Mouse (Mus musculus) intestine, embryonic 16.5 days (tissue): Measurements from ENCODE around the gene Tead2. TPM values are rescaled to one million over a fixed set of nuclear protein-coding genes. Genes with fewer than 3 reads are reported as not detected.
A peak's percentile ranks its signal among the peaks of the same experiment; 100 is the strongest.
"Not testable (repeated sequence)": the region's sequence is repeated elsewhere in the genome, so short reads cannot be mapped to it uniquely, and the experiment has no call there.

Experiments used
- ATAC-seq: fragments of 200-750 bp; cut with Nextera tagmentation; 2 replicates; pipeline ENCODE4 v1.8.0; 2017; ENCODE audit warnings: moderate TSS enrichment, moderate library complexity
- H3K27ac ChIP-seq: fragments of 300-500 bp; sonication (generic); 2 replicates; pipeline ENCODE4 v1.5.1; 2014; ENCODE audit warnings: mild to moderate bottlenecking, low read length
- H3K27me3 ChIP-seq: fragments of 300-500 bp; sonication (generic); replicated peaks from 2 replicates; pipeline ENCODE4 v1.6.1; 2014; ENCODE audit warnings: low read length, control low read depth, mixed read lengths; ENCODE audit not compliant: control insufficient read depth, insufficient read depth
- H3K36me3 ChIP-seq: fragments of 300-500 bp; sonication (generic); 2 replicates; pipeline ENCODE4 v1.6.1; 2014; ENCODE audit warnings: low read length, control low read depth; ENCODE audit not compliant: control insufficient read depth, insufficient read depth
- H3K4me1 ChIP-seq: fragments of 300-500 bp; sonication (generic); 2 replicates; pipeline ENCODE4 v1.6.1; 2014; ENCODE audit warnings: low read length, control low read depth, mixed read lengths; ENCODE audit not compliant: control insufficient read depth, insufficient read depth
- H3K4me2 ChIP-seq: fragments of 300-500 bp; sonication (generic); 2 replicates; pipeline ENCODE4 v1.6.1; 2014; ENCODE audit warnings: low read depth, low read length, control low read depth
- H3K4me3 ChIP-seq: fragments of 300-500 bp; sonication (generic); 2 replicates; pipeline ENCODE4 v1.5.1; 2014; ENCODE audit warnings: mild to moderate bottlenecking, low read length
- H3K9ac ChIP-seq: fragments of 300-500 bp; sonication (generic); 2 replicates; pipeline ENCODE4 v1.6.1; 2014; ENCODE audit warnings: low read depth, low read length
- H3K9me3 ChIP-seq: fragments of 300-500 bp; sonication (generic); 2 replicates; pipeline ENCODE4 v1.6.1; 2016; ENCODE audit warnings: low read length, control low read depth; ENCODE audit not compliant: control insufficient read depth
- WGBS: fragments of 180-500 bp; shearing (Covaris S2); extraction: QIAGEN DNeasy Blood & Tissue Kit; methylation state at CpG from one replicate; pipeline ENCODE4 v1.1.7; 2014; 5-methylcytosine and 5-hydroxymethylcytosine counted together
- polyA plus RNA-seq: library from polyadenylated mRNA; unstranded; fragments of >200 nt; fragmentation: Nextera tagmentation; extraction: Ambion mirVana; gene quantifications from 2 replicates; pipeline ENCODE4 v1.2.1, GENCODE M21; 2015

The Tead2 gene
- polyA plus RNA-seq, 1 experiment from 2014 or later: 82.1 TPM

DNA sequence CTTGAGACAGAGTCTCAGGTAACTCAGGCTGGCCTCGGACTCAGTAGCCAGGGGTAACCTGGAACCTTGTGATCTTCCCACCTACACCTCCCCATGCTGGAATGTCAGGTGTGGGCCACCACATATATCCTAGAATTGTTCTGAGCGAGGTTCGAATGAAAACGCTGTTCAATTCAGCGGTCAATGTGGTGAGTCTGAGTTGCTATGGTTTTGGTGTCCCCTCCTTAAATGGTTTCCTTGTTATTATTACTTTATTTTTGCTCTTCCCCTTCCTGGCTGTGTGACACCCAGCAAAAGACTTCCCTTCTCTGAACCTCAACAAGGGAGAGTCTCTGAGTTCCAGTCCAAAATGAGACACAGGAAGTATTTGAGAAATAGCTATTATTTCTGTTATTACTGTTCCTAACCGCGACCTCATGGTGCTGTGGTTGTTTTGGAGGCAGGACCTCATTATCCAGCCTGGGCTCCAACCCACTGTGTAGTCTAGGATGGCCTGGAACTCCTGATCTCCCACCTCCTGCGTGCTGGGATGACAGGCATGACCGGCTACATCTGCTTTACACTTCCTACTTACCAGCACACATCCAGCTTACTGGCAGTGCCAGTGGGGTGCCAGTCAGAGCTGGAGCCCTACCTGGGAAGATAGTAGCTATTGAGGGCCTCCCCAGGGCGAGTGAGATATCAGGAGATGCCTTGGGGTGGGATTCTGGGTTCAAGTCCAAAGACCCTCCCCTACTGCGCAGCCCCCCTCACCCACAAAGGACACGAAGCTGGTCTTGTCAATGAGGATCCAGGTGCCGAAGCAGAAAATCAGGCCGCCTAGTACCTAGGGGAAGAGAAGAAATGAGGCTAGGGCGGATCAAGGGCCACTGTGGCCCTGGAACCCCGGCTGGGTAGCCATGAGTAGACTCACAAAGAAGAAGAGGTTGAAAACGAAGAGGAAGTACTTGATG is 22.5 kb downstream of the Tead2 start:
- Histone ChIP-seq H3K4me1 (peaks cover 29% of the 10 kb centered on the region), H3K27me3 (0 out of 2 replicates have a peak, but pooled peaks cover 3% of the 10 kb centered on the region), H3K9me3 (no peaks in the 10 kb centered on the region), H3K9ac (no peak overlapping the region), H3K36me3 (no peaks in the 10 kb centered on the region), H3K4me2 (no peak overlapping the region), H3K4me3 (no peak overlapping the region), H3K27ac (no peak overlapping the region)
- 76% methylated on average over 17 of the region's 17 CpGs for WGBS
- no peak for ATAC-seq

DNA sequence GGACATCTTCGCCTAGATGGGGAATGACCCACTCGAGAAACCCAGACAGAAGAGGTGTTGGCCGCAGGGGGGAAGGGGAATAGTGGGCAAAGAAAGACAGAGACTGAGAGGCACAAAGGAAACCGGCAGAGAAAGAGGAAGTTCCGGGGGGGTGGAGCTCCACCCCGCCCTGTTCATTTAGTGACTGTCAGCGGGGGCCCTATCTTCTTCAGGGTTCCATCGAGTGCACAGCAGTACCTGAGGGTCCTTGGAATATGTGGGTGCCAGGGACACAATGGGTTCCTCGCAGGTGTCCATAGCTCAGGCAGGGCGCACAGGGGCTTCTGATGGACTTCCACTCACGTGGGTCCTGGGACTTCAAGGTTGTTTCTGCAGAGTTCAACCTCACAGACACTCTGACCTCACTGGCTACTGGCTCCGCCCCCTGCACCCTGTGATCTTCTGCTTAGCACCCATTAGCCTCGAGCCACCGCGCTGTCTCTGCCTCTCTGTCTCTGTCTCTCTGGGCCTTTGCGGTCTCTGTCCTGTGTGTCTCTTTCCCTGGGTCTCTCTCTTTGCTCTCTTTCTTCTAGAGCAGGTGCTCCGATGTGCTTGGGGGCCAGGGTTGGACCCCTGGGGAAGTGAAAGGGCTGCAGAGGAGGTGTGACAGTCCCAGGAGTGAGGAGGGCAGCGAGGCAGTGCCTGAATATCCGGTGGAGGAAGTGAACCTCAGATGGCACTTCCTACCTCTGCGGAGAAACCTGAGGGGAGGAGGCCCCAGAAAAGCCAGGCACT is 23.4 kb downstream of the Tead2 start, which contains the start of gene Cd37:
TSS of gene Cd37 (minus strand) at position 393 of the 774 bp plus-strand sequence.
- Histone ChIP-seq H3K9ac (no peak within 1 kb of the TSS), H3K4me2 (no peak within 1 kb of the TSS)
- no peak for ATAC-seq

DNA sequence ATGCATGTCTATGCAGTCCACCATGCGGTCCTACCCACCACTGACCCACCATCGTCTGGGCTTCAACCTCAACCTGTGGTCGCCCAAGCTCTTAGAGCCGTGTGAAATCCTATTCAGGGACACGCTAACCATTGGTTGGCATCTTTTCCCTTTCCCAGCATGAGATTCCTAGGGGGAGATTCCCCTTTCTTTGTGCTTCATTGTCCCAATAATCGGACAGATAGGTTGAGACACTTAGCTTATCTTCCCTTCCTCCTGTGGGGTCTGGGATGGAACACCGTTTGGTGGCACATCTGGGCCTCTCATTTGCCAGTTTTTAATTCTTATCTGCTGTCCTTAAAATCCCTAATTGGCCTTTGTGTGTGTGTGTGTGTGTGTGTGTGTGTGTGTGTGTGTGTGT is 24.6 kb downstream of the Tead2 start:
- Histone ChIP-seq H3K36me3 (no peaks in the 10 kb centered on the region), H3K4me2 (no peak overlapping the region), H3K4me3 (no peak overlapping the region), H3K4me1 (peaks cover 12% of the 10 kb centered on the region), H3K9me3 (no peaks in the 10 kb centered on the region), H3K27ac (no peak overlapping the region), H3K27me3 (0 out of 2 replicates have a peak, but pooled peaks cover 3% of the 10 kb centered on the region), H3K9ac (no peak overlapping the region)
- ATAC-seq: no peak
- WGBS: 86% methylated on average over 7 of the region's 7 CpGs

More for the DNA sequence above, 23.4 kb downstream of the Tead2 start, which contains the start of gene Cd37:
- H3K27me3 ChIP-seq: 0 out of 2 replicates have a peak, but pooled peaks cover 3% of the 10 kb centered on the region
- WGBS: 35% methylated on average over 20 of the region's 20 CpGs
- peaks cover 23% of the 10 kb centered on the region for H3K4me1 ChIP-seq
- no peaks in the 10 kb centered on the region for H3K36me3 ChIP-seq
- no peaks in the 10 kb centered on the region for H3K9me3 ChIP-seq
- no peak within 1 kb of the TSS for H3K27ac ChIP-seq
- H3K4me3 ChIP-seq: no peak within 1 kb of the TSS

DNA sequence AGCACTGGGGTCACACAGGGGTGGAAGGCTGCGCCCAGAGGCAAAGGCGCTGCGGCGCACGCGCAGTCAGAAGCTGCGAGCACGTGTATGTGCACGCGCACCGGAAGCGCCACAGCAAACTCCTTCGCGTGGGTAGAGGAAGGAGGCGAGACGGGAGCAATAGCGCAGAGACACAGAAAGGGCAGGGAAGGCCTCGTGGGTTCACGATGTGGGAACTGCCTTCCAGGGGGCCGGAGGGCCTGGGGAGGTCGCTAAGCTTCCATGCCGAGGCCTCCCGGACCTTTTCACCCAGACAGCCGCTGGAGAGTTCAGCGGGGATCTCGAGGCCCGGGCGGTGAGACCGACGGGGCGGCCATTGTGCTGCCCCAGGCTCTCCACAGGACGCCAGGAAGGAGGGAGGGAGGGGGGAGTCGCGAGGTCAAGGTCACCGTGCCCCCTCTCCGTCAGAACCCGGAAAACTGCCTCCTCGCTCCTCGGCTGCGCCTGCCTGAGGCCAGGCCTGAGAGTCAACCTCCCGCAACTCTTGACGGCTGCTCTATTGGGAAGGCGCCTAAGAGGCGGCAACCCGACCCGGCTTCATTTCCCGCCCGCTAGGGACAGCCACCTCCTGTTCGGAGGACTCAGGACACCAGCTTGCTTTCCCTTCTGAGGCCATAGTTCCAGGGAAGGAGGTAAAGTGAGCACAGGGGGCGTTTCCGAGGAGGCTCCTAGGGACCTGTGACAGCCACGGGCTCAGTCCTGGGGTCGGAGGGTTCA is 25.3 kb downstream of the Tead2 start, which contains the start of gene Slc6a16:
TSS of gene Slc6a16 (plus strand) at position 453 of the 756 bp plus-strand sequence.
- peak within 1 kb of the TSS; percentile 64 for H3K9ac ChIP-seq
- H3K27me3 ChIP-seq: 0 out of 2 replicates have a peak, but pooled peaks cover 3% of the 10 kb centered on the region
- H3K36me3 ChIP-seq: no peaks in the 10 kb centered on the region
- WGBS: 21% methylated on average over 53 of the region's 53 CpGs
- peak within 1 kb of the TSS; percentile 29 for H3K4me3 ChIP-seq
- ATAC-seq: peak; percentile 51
- H3K27ac ChIP-seq: no peak within 1 kb of the TSS
- H3K9me3 ChIP-seq: no peaks in the 10 kb centered on the region
- peaks cover 8% of the 10 kb centered on the region for H3K4me1 ChIP-seq
- H3K4me2 ChIP-seq: peak within 1 kb of the TSS; percentile 49

- no peaks in the 10 kb centered on the region for H3K9me3 ChIP-seq
- 0 out of 2 replicates have a peak, but pooled peaks cover 3% of the 10 kb centered on the region for H3K27me3 ChIP-seq
- H3K36me3 ChIP-seq: no peaks in the 10 kb centered on the region
- no peak overlapping the region for H3K27ac ChIP-seq
- ATAC-seq: no peak
- peak overlapping the region; percentile 49; the same call in 1 of the 2 replicates for H3K4me2 ChIP-seq
- 84% methylated on average over 6 of the region's 6 CpGs for WGBS
- H3K4me1 ChIP-seq: peaks cover 8% of the 10 kb centered on the region
- peak overlapping the region; percentile 64; the same call in 1 of the 2 replicates for H3K9ac ChIP-seq
- H3K4me3 ChIP-seq: no peak overlapping the region
Observed at GRCm38 (mm10) chr7:45241389-45241749, 25.8 kb downstream of the Tead2 start.

GRCm38 (mm10) chr7:45247666-45248065 is 32.1 kb downstream of the Tead2 start:
- Histone ChIP-seq H3K9ac (no peak overlapping the region), H3K4me1 (no peaks in the 10 kb centered on the region), H3K27me3 (no peaks in the 10 kb centered on the region), H3K4me3 (no peak overlapping the region), H3K4me2 (no peak overlapping the region), H3K9me3 (no peaks in the 10 kb centered on the region), H3K36me3 (no peaks in the 10 kb centered on the region), H3K27ac (no peak overlapping the region)
- ATAC-seq: no peak
- WGBS: 40% methylated on average over 3 of the region's 3 CpGs

- ATAC-seq: no peak
- Histone ChIP-seq H3K27me3 (no peaks in the 10 kb centered on the region), H3K4me1 (no peaks in the 10 kb centered on the region), H3K9me3 (no peaks in the 10 kb centered on the region), H3K4me2 (no peak overlapping the region), H3K4me3 (no peak overlapping the region), H3K36me3 (no peaks in the 10 kb centered on the region), H3K27ac (no peak overlapping the region), H3K9ac (no peak overlapping the region)
- 76% methylated on average over 8 of the region's 8 CpGs for WGBS
Observed at GRCm38 (mm10) chr7:45253806-45254205, 38.3 kb downstream of the Tead2 start.

DNA sequence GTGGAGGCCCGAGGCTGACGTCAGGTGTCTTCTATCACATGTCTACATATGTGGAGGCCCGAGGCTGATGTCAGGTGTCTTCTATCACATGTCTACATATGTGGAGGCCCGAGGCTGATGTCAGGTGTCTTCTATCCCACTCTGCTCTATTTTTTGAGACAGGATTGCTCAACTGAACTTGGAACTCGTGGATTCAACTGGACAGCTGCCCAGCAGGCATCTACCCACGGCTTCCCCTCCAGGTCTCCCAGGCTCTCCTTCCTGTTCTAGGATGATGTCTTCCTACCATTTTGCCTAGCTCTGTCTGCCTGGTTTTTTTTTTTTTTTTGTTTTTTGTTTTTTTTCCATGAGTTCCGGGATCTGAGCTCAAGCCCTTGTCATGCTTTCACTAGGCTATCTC is 40.3 kb downstream of the Tead2 start:
- not testable (repeated sequence) for H3K4me2 ChIP-seq, H3K9me3 ChIP-seq, H3K4me3 ChIP-seq, H3K4me1 ChIP-seq, H3K36me3 ChIP-seq, H3K27me3 ChIP-seq, H3K27ac ChIP-seq, ATAC-seq, H3K9ac ChIP-seq
- 66% methylated on average over 5 of the region's 7 CpGs for WGBS
